Mouse (Mus musculus) heart, embryonic 16.5 days (tissue): ENCODE results near the gene Rbm14. TPM values are rescaled to one million over a fixed set of nuclear protein-coding genes. Genes with fewer than 3 reads are reported as not detected.

Experiments
- ATAC-seq: fragments of 200-750 bp; cut with Nextera tagmentation; replicated peaks from 2 replicates; pipeline ENCODE4 v1.8.0; 2017; ENCODE audit warnings: moderate number of reproducible peaks; ENCODE audit not compliant: insufficient read depth, low FRiP score; ENCODE audit errors: extremely low read depth
- H3K27ac ChIP-seq: fragments of 300-500 bp; sonication (generic); 2 replicates; pipeline ENCODE4 v1.5.1; 2014; ENCODE audit warnings: mild to moderate bottlenecking, low read length, control low read depth, moderate library complexity
- H3K27me3 ChIP-seq: fragments of 300-500 bp; sonication (generic); 2 replicates; pipeline ENCODE4 v1.6.1; 2014; ENCODE audit warnings: low read length, mixed read lengths; ENCODE audit not compliant: control insufficient read depth, insufficient read depth
- H3K36me3 ChIP-seq: fragments of 300-500 bp; sonication (generic); 2 replicates; pipeline ENCODE4 v1.6.1; 2014; ENCODE audit not compliant: control insufficient read depth, insufficient read depth
- H3K4me1 ChIP-seq: fragments of 300-500 bp; sonication (generic); 2 replicates; pipeline ENCODE4 v1.6.1; 2014; ENCODE audit warnings: low read length, mixed read lengths; ENCODE audit not compliant: control insufficient read depth, insufficient read depth
- H3K4me2 ChIP-seq: fragments of 300-500 bp; sonication (generic); 2 replicates; pipeline ENCODE4 v1.6.1; 2014; ENCODE audit warnings: low read depth, mild to moderate bottlenecking, control low read depth, low read length
- H3K4me3 ChIP-seq: fragments of 300-500 bp; sonication (generic); 2 replicates; pipeline ENCODE4 v1.5.1; 2014; ENCODE audit warnings: mild to moderate bottlenecking, control low read depth, low read length
- H3K9ac ChIP-seq: fragments of 300-500 bp; sonication (generic); 2 replicates; pipeline ENCODE4 v1.6.1; 2014; ENCODE audit warnings: low read length, control low read depth
- H3K9me3 ChIP-seq: fragments of 300-500 bp; sonication (generic); replicated peaks from 2 replicates; pipeline ENCODE4 v1.6.1; 2016; ENCODE audit warnings: low read length; ENCODE audit not compliant: control insufficient read depth
- WGBS: fragments of 180-500 bp; shearing (Covaris S2); extraction: QIAGEN DNeasy Blood & Tissue Kit; methylation state at CpG from one replicate; pipeline ENCODE4 v1.1.7; 2014; 5-methylcytosine and 5-hydroxymethylcytosine counted together
- polyA plus RNA-seq: library from polyadenylated mRNA; unstranded; fragments of >200 nt; fragmentation: Nextera tagmentation; extraction: Ambion mirVana; gene quantifications from 2 replicates; pipeline ENCODE4 v1.2.1, GENCODE M21; 2015

Gene Rbm14
- polyA plus RNA-seq, 1 experiment from 2014 or later = 55.3 TPM

GRCm38 (mm10) chr19:4845846-4846245 is 34.4 kb upstream of the Rbm14 start:
- ATAC-seq = no peak

DNA sequence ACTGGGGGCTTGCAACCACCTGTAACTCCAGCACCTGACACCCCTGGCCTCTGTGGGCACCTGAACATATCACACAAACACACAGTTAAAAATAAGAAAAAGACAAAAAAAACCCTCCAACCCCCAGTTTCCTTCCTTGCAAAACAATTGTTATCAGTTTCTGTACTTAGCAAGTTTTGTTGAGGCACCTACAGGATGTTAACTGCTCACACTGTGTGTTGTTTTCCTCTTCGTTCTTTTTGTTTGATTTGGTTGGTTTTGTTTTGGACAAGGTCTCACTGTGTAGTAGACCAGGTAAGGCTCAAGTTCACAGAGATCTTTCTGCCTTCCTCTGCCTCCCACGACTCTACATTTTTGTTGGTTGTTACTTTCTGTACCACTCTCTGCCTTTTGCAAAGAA is 31.2 kb upstream of the Rbm14 start:
- no peak overlapping the region for H3K4me3 ChIP-seq
- peaks cover 10% of the 10 kb centered on the region for H3K4me1 ChIP-seq
- no peaks in the 10 kb centered on the region for H3K36me3 ChIP-seq
- H3K27ac ChIP-seq = no peak overlapping the region
- WGBS = 46% methylated on average over 2 of the region's 2 CpGs
- peaks cover 12% of the 10 kb centered on the region; the same call in 1 of the 2 replicates for H3K27me3 ChIP-seq
- H3K4me2 ChIP-seq = no peak overlapping the region
- no peak overlapping the region for H3K9ac ChIP-seq
- ATAC-seq = no peak
- no peaks in the 10 kb centered on the region for H3K9me3 ChIP-seq

More at GRCm38 (mm10) chr19:4845846-4846245, 34.4 kb upstream of the Rbm14 start:
- no peak overlapping the region for H3K4me3 ChIP-seq
- no peaks in the 10 kb centered on the region for H3K36me3 ChIP-seq
- no peak overlapping the region for H3K9ac ChIP-seq
- no peak overlapping the region for H3K4me2 ChIP-seq
- 0 out of 2 replicates have a peak, but pooled peaks cover 6% of the 10 kb centered on the region for H3K27me3 ChIP-seq
- no peak overlapping the region for H3K27ac ChIP-seq
- 51% methylated on average over 2 of the region's 2 CpGs for WGBS
- H3K9me3 ChIP-seq = no peaks in the 10 kb centered on the region
- H3K4me1 ChIP-seq = no peaks in the 10 kb centered on the region

GRCm38 (mm10) chr19:4840848-4841247 is 29.4 kb upstream of the Rbm14 start:
- Histone ChIP-seq H3K27ac (no peak overlapping the region), H3K4me3 (no peak overlapping the region), H3K9ac (no peak overlapping the region), H3K4me2 (no peak overlapping the region), H3K4me1 (peaks cover 10% of the 10 kb centered on the region), H3K27me3 (peaks cover 12% of the 10 kb centered on the region; the same call in 1 of the 2 replicates), H3K9me3 (no peaks in the 10 kb centered on the region), H3K36me3 (no peaks in the 10 kb centered on the region)
- no peak for ATAC-seq
- WGBS = 71% methylated on average over 9 of the region's 9 CpGs

DNA sequence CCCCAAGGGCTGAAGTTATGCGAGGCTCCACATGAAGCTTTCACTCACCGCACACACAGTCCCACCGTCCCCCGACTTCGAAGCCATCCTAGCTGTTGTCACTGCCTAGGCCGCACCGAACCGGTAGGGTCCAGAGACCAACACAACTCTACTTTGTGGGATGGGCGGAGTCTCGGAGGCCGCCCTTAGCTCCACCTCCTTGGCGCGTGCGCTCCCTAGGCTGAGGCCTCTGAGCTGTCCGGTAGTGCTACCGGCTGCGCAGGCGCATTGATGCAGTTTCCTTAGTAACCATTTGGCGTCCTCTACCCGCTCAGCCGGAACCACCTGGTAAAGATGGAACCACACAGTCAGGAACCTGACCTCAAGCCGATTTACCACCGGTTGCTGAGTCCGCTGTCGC is 27.7 kb upstream of the Rbm14 start, which contains the start of the genes Ccs and Ccdc87:
TSS of gene Ccs (minus strand) at position 184 of the 400 bp plus-strand sequence.
TSS of gene Ccdc87 (plus strand) at position 218 of the 400 bp plus-strand sequence.
- peak; percentile 99 for ATAC-seq
- H3K27ac ChIP-seq = no peak within 1 kb of the TSS
- H3K27me3 ChIP-seq = peaks cover 12% of the 10 kb centered on the region; the same call in 1 of the 2 replicates
- H3K9ac ChIP-seq = peak within 1 kb of the TSS; percentile 81
- H3K4me3 ChIP-seq = peak within 1 kb of the TSS; percentile 81
- WGBS = under 1% methylated on average over 25 of the region's 25 CpGs
- no peaks in the 10 kb centered on the region for H3K9me3 ChIP-seq
- no peaks in the 10 kb centered on the region for H3K36me3 ChIP-seq
- peaks cover 10% of the 10 kb centered on the region for H3K4me1 ChIP-seq
- peak within 1 kb of the TSS; percentile 99 for H3K4me2 ChIP-seq

GRCm38 (mm10) chr19:4838526-4839140 is 27.2 kb upstream of the Rbm14 start:
- H3K9ac ChIP-seq = peak overlapping the region; percentile 81
- H3K4me3 ChIP-seq = peak overlapping the region; percentile 81
- H3K4me2 ChIP-seq = peak overlapping the region; percentile 99
- WGBS = 28% methylated on average over 10 of the region's 10 CpGs
- H3K4me1 ChIP-seq = peaks cover 10% of the 10 kb centered on the region
- H3K27ac ChIP-seq = no peak overlapping the region
- no peaks in the 10 kb centered on the region for H3K9me3 ChIP-seq
- no peaks in the 10 kb centered on the region for H3K36me3 ChIP-seq
- H3K27me3 ChIP-seq = peaks cover 12% of the 10 kb centered on the region; the same call in 1 of the 2 replicates
- no peak for ATAC-seq

DNA sequence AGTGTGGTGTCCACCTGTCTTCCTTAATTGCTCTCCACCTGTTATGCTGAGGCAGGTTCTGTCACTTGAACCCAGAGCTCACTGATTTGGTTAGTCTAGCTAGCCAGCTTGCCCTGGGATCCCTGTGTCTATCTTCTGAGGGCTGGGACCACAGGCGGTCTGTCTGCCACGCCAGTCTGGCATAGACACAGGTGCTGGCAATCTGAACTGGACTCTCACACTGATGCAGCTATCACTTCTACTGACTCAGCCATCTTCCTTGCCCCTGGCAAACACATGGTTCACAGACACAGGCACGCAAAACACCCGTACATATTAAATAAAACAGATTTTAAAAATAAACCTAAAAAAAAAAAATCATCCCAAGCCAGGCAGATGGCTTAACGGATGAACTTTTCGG is 25.6 kb upstream of the Rbm14 start:
- Histone ChIP-seq H3K9me3 (no peaks in the 10 kb centered on the region), H3K4me1 (peaks cover 10% of the 10 kb centered on the region), H3K27ac (no peak overlapping the region), H3K9ac (no peak overlapping the region), H3K4me3 (no peak overlapping the region), H3K27me3 (peaks cover 9% of the 10 kb centered on the region; the same call in 1 of the 2 replicates), H3K36me3 (0 out of 2 replicates have a peak, but pooled peaks cover 4% of the 10 kb centered on the region), H3K4me2 (no peak overlapping the region)
- no peak for ATAC-seq
- 91% methylated on average over 6 of the region's 6 CpGs for WGBS

GRCm38 (mm10) chr19:4836096-4836495 is 24.7 kb upstream of the Rbm14 start:
- ATAC-seq = no peak
- Histone ChIP-seq H3K9ac (no peak overlapping the region), H3K9me3 (no peaks in the 10 kb centered on the region), H3K4me2 (no peak overlapping the region), H3K4me3 (no peak overlapping the region), H3K27me3 (peaks cover 9% of the 10 kb centered on the region; the same call in 1 of the 2 replicates), H3K4me1 (peaks cover 10% of the 10 kb centered on the region), H3K36me3 (0 out of 2 replicates have a peak, but pooled peaks cover 4% of the 10 kb centered on the region), H3K27ac (no peak overlapping the region)
- 67% methylated on average over 2 of the region's 2 CpGs for WGBS

GRCm38 (mm10) chr19:4833977-4834376 is 22.5 kb upstream of the Rbm14 start:
- WGBS = 87% methylated on average over 8 of the region's 8 CpGs
- H3K27ac ChIP-seq = no peak overlapping the region
- no peaks in the 10 kb centered on the region for H3K9me3 ChIP-seq
- peaks cover 4% of the 10 kb centered on the region; the same call in 1 of the 2 replicates for H3K36me3 ChIP-seq
- no peak overlapping the region for H3K9ac ChIP-seq
- no peaks in the 10 kb centered on the region for H3K27me3 ChIP-seq
- no peak overlapping the region for H3K4me3 ChIP-seq
- no peak overlapping the region for H3K4me2 ChIP-seq
- ATAC-seq = no peak
- H3K4me1 ChIP-seq = peaks cover 5% of the 10 kb centered on the region

DNA sequence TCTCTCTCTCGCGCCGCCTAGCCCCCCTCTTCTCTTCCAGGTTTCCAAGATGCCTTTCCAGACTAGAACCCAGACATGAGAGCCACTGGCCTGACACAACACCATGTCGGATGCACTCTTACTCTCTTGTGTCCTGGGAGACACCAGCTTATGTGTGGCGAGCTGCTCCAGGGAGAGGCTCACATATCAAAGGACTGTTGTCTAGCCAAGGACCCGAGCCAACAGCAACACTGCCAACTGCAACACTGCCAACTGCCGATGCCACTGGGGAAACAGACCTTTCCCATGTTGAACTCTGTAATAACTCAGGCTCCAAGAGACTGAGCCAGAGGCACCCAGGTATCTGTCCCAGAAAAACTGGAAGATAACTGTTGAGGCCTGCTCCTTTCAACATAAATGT is 17.7 kb upstream of the Rbm14 start:
- Histone ChIP-seq H3K9me3 (no peaks in the 10 kb centered on the region), H3K27ac (no peak overlapping the region), H3K27me3 (no peaks in the 10 kb centered on the region), H3K36me3 (peaks cover 10% of the 10 kb centered on the region), H3K4me3 (no peak overlapping the region), H3K9ac (no peak overlapping the region), H3K4me2 (no peak overlapping the region), H3K4me1 (no peaks in the 10 kb centered on the region)
- no peak for ATAC-seq
- WGBS = 59% methylated on average over 7 of the region's 7 CpGs
